Mouse (Mus musculus) limb, embryonic 11.5 days (tissue): Measurements from ENCODE around the gene Madcam1. TPM values are rescaled to one million over a fixed set of nuclear protein-coding genes. Genes with fewer than 3 reads are reported as not detected.

ENCODE experiments used
- ATAC-seq: fragments of 200-750 bp; cut with Nextera tagmentation; 2 replicates; pipeline ENCODE4 v1.8.0; 2017; ENCODE audit warnings: low read depth; ENCODE audit not compliant: insufficient number of reproducible peaks, low FRiP score, low TSS enrichment
- DNase-seq: peaks from one replicate; pipeline ENCODE4 v3.0.0-alpha.2; 2015; ENCODE audit warnings: low spot score
- H3K27ac ChIP-seq: fragments of 300-500 bp; sonication (generic); replicated peaks from 2 replicates; pipeline ENCODE4 v1.5.1; 2014; ENCODE audit warnings: low read depth, mild to moderate bottlenecking, low read length
- H3K27me3 ChIP-seq: fragments of 300-500 bp; sonication (generic); 2 replicates; pipeline ENCODE4 v1.6.1; 2014; ENCODE audit warnings: mild to moderate bottlenecking, low read length, mixed read lengths; ENCODE audit not compliant: control insufficient read depth, insufficient read depth
- H3K36me3 ChIP-seq: fragments of 300-500 bp; sonication (generic); 2 replicates; pipeline ENCODE4 v1.6.1; 2014; ENCODE audit warnings: mild to moderate bottlenecking, low read length, moderate library complexity, mixed read lengths; ENCODE audit not compliant: control insufficient read depth, insufficient read depth
- H3K4me1 ChIP-seq: fragments of 300-500 bp; sonication (generic); 2 replicates; pipeline ENCODE4 v1.6.1; 2014; ENCODE audit warnings: low read length, mixed read lengths; ENCODE audit not compliant: control insufficient read depth, insufficient read depth
- H3K4me2 ChIP-seq: fragments of 300-500 bp; sonication (generic); 2 replicates; pipeline ENCODE4 v1.6.1; 2014; ENCODE audit warnings: low read depth, mild to moderate bottlenecking, moderate library complexity; ENCODE audit not compliant: severe bottlenecking
- H3K4me3 ChIP-seq: fragments of 300-500 bp; sonication (generic); 2 replicates; pipeline ENCODE4 v1.5.1; 2014; ENCODE audit warnings: low read depth, low read length
- H3K9ac ChIP-seq: fragments of 300-500 bp; sonication (generic); 2 replicates; pipeline ENCODE4 v1.6.1; 2014; ENCODE audit warnings: mild to moderate bottlenecking, low read length
- H3K9me3 ChIP-seq: fragments of 300-500 bp; sonication (generic); 2 replicates; pipeline ENCODE4 v1.6.1; 2016; ENCODE audit warnings: low read length; ENCODE audit not compliant: control insufficient read depth
- WGBS: fragments of 180-500 bp; shearing (Covaris S2); extraction: QIAGEN DNeasy Blood & Tissue Kit; methylation state at CpG from one replicate; pipeline ENCODE4 v1.1.7; 2014; 5-methylcytosine and 5-hydroxymethylcytosine counted together
- polyA plus RNA-seq: library from polyadenylated mRNA; unstranded; fragments of >200 nt; fragmentation: Nextera tagmentation; extraction: Ambion mirVana; gene quantifications from 2 replicates; pipeline ENCODE4 v1.2.1, GENCODE M21; 2014

The Madcam1 gene
- polyA plus RNA-seq, 1 experiment from 2014 or later = 5.6 TPM

DNA sequence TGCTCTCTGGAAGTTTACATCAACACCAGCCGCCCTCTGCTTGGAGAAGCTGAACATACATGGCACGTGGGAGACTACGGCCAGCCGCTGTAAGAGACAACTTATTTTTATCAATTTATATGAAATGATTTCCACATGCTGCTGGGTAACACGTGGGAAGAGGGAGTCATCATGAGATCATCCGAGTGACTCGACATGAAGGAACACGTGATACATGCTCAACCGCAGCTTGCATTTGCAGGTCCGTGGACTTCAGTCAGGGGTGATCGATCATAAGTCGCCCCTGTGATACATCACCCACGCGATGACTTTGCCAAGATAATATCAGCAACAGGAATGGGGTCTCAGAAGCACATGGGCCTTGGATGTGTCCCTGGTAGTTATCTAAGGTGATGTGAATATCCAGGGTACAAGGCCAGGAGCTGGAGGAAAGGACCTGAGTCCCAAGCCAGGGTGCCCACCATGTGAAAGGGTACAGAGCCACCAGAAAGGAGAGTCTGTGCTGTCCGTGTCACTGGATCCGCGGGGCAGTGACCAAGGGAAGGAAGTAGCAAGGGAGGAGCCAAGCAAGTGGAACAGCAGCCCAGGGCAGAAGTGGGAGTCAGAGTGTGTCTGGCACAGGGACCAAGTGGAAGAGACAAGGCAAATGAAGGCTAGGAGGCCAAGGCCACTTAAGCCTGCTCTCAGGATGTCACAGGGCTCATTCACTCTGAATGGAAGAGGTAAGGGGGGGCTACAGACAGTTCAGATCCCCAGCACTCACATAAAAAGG lies 31.2 kb upstream of the Madcam1 start:
- DNase-seq = no peak
- Histone ChIP-seq H3K9me3 (no peaks in the 10 kb centered on the region), H3K4me1 (no peaks in the 10 kb centered on the region), H3K27ac (no peak overlapping the region), H3K27me3 (peaks cover 4% of the 10 kb centered on the region), H3K4me2 (no peak overlapping the region), H3K9ac (no peak overlapping the region), H3K36me3 (no peaks in the 10 kb centered on the region), H3K4me3 (no peak overlapping the region)
- 85% methylated on average over 17 of the region's 17 CpGs for WGBS
- ATAC-seq = no peak

DNA sequence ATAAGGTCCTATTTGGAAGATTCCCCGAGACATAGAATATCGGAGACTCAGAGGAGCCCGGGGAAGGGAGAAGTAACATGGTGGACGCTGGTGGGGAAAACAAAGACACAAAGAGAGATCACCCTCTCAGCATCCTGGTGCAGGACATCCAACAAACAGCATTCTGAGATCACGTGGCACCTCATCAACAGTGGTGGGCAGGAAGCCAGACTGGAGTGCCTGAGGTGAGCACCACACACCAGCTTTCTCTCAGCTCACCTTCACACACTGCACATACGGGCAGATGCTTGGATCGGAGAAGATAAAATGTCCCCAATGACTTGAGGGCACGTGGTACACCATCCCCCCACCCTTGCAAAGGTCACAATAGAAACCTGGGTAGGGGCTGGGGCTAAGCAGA lies 28.1 kb upstream of the Madcam1 start:
- no peak for ATAC-seq
- Histone ChIP-seq H3K27ac (no peak overlapping the region), H3K4me3 (no peak overlapping the region), H3K27me3 (peaks cover 23% of the 10 kb centered on the region), H3K4me2 (no peak overlapping the region), H3K9ac (no peak overlapping the region), H3K9me3 (no peaks in the 10 kb centered on the region), H3K36me3 (no peaks in the 10 kb centered on the region), H3K4me1 (0 out of 2 replicates have a peak, but pooled peaks cover 4% of the 10 kb centered on the region)
- no peak for DNase-seq
- 88% methylated on average over 8 of the region's 8 CpGs for WGBS

DNA sequence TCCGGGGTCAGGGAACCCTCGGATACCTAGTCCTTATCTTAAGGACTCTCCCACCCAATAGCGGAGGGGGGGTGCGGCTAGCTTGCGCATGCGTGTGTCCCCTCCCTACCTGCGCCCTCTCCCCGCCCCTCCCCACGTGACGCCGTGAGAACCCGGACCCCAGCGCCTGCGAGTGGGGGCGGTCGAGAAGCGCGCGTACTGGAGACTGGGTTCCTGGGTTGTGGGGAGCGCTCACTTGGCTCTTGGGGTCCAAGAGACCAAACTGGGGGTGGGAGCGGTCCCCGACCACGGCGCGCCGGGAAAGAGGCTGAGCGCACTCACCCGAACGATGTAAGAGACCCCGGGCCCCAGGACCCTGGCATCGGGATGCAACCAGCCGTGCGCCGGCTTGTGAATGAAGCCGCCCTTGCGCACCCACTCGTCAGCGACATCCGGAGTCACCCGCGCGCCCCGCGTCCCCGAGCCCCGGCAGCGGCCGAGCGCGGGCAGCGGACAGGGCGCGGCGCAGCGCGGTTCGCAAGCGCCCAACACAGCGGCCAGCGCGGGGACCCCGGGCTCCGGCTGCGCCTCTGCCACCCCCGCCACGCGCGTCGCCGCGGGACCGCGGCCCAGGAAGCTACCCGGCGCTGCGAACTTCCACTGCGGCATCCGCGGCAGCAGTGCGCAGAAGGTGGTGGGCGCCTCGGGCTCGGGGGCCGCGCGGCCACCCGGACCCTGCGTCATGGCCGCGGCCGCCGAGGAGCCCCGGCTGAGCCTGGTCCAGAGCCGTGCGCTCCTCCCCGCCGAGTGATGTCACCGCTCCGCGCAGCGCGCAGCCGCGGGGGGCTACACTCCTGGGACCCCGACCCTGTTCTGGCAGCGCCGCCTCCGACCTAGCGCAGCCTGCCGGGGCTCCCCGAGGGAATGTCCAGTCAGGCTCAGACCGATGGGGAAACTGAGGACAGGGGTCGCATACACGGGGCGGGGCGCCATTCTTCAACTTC lies 26.9 kb upstream of the Madcam1 start, which contains the start of gene Shc2:
Gene Shc2 (minus strand): TSS at position 791 of the 983 bp plus-strand sequence.
- Histone ChIP-seq H3K27me3 (peaks cover 23% of the 10 kb centered on the region), H3K27ac (no peak within 1 kb of the TSS), H3K36me3 (no peaks in the 10 kb centered on the region), H3K4me3 (peak within 1 kb of the TSS; percentile 69), H3K4me1 (0 out of 2 replicates have a peak, but pooled peaks cover 4% of the 10 kb centered on the region), H3K9ac (peak within 1 kb of the TSS; percentile 73), H3K4me2 (peak within 1 kb of the TSS; percentile 95), H3K9me3 (no peaks in the 10 kb centered on the region)
- under 1% methylated on average over 67 of the region's 116 CpGs for WGBS
- DNase-seq (peak; percentile 83), ATAC-seq (peak; percentile 75)

DNA sequence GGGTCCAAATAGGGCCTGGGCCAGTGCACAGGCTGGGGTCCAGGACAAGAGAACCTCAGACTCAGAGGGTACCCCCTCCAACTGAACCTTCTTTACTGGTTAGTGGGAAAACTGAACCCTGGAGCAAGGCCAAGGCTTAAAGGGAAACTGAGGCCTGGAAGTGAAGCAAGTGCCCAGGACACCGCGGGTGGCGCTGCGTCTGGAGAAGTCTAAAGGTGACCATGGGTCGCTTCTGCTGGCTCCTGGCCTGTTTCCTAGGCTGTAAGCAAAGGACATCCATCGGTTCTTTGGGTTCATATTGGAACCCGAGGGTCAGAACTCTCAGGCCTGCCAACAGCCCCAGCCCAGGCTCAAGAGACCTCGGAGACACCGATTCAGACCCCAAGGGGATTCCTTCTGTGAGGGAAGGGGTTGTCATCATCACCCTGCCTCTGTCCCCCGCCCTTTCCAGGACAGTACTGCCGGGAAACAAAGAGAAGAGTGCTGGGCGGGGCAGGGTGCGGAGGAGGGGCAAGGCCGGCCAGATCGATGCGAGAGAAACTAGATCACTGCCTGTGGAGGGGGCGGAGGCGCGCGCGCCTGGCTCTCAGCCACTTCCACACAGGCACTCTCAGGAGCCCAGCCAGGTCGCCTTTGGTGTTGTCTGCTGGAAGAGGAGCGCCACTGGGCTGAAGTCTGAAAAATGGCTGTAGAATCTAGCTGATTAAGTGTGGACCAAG lies 25.7 kb upstream of the Madcam1 start:
- H3K4me2 ChIP-seq = peak overlapping the region; percentile 28
- H3K9ac ChIP-seq = peak overlapping the region; percentile 37; the same call in 1 of the 2 replicates
- no peak overlapping the region for H3K27ac ChIP-seq
- 0 out of 2 replicates have a peak, but pooled peaks cover 4% of the 10 kb centered on the region for H3K4me1 ChIP-seq
- no peak overlapping the region for H3K4me3 ChIP-seq
- WGBS = 5% methylated on average over 23 of the region's 23 CpGs
- no peaks in the 10 kb centered on the region for H3K36me3 ChIP-seq
- H3K27me3 ChIP-seq = peaks cover 23% of the 10 kb centered on the region
- DNase-seq (peak; percentile 61), ATAC-seq (0 out of 2 replicates have a peak, but pooled peaks have one; percentile 23)
- H3K9me3 ChIP-seq = no peaks in the 10 kb centered on the region

DNA sequence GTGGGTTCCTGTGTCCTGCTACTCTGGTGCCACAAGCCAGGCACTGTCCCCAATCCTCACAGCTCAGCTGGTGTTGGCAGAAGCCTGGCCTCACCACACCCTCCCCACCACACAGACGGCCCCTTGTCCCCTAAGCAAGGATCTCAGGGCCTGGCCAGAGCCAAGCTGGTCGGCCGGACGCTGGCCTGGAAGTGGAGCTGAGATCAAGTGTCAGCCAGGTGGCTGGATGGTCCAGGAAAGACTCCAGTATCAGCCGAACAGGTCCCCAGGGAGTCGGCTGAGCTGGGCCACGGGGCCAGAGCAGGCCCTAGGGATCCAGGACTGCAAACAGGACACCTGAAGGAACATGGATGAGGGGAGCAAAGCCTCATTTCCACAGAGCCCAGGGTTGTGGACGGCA lies 18.6 kb upstream of the Madcam1 start, which contains the start of gene Odf3l2:
Gene Odf3l2 (minus strand): TSS at position 28 of the 400 bp plus-strand sequence.
- Histone ChIP-seq H3K27me3 (no peaks in the 10 kb centered on the region), H3K9me3 (no peaks in the 10 kb centered on the region), H3K4me2 (no peak within 1 kb of the TSS), H3K9ac (no peak within 1 kb of the TSS), H3K4me1 (no peaks in the 10 kb centered on the region), H3K36me3 (no peaks in the 10 kb centered on the region), H3K4me3 (no peak within 1 kb of the TSS), H3K27ac (no peak within 1 kb of the TSS)
- DNase-seq = no peak
- 72% methylated on average over 8 of the region's 8 CpGs for WGBS
- ATAC-seq = no peak

DNA sequence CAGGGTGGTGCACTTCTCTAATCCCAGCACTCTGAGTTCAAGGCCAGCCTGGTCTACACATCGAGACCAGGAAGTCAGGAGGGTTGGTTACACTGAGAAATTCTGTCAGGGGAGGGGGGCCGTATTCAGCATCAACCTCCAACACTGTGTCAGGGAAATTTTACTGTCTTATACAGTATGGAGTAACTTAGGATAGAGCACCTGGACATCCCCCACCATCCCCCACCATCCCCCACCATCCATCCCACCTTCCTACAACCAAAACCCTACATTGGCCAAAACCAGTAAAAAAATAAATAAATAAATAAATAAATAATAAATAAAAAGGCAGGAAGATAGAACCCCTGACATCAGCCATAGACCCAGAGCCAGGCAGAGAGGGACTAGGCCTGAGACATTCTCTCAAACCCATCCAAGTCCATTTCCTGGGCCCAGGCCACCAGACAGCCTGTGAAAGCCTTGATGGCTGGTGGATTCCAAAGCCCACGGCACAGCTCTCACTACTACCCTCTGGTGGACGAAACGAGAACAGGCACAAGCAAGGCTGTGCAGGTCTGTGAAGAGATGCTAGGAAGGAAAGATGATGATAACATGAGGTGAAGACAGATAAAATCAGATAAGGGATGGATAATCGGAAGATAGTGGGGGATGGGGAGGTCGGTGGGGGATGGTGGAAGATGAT lies 15.1 kb upstream of the Madcam1 start:
- Histone ChIP-seq H3K27ac (no peak overlapping the region), H3K27me3 (no peaks in the 10 kb centered on the region), H3K4me3 (no peak overlapping the region), H3K36me3 (no peaks in the 10 kb centered on the region), H3K9me3 (no peaks in the 10 kb centered on the region), H3K4me1 (no peaks in the 10 kb centered on the region), H3K9ac (no peak overlapping the region), H3K4me2 (no peak overlapping the region)
- DNase-seq (peak; percentile 87), ATAC-seq (0 out of 2 replicates have a peak, but pooled peaks have one; percentile 46)
- 30% methylated on average over 7 of the region's 7 CpGs for whole genome bisulfite sequencing

- no peak for ATAC-seq
- no peaks in the 10 kb centered on the region for H3K9me3 ChIP-seq
- no peak for DNase-seq
- no peak overlapping the region for H3K27ac ChIP-seq
- H3K4me1 ChIP-seq = 0 out of 2 replicates have a peak, but pooled peaks cover 2% of the 10 kb centered on the region
- H3K27me3 ChIP-seq = no peaks in the 10 kb centered on the region
- H3K4me3 ChIP-seq = no peak overlapping the region
- H3K4me2 ChIP-seq = no peak overlapping the region
- no peak overlapping the region for H3K9ac ChIP-seq
- WGBS = 78% methylated on average over 7 of the region's 7 CpGs
- no peaks in the 10 kb centered on the region for H3K36me3 ChIP-seq
Observed at GRCm38 (mm10) chr10:79652789-79653188, 11.6 kb upstream of the Madcam1 start.
